Mouse (Mus musculus) forebrain, postnatal 0 days (tissue): ENCODE results near the gene Rbm38. TPM values are rescaled to one million over a fixed set of nuclear protein-coding genes. Genes with fewer than 3 reads are reported as not detected.

Experiments used
- ATAC-seq: fragments of 200-750 bp; cut with Nextera tagmentation; 2 replicates; pipeline ENCODE4 v1.8.0; 2017; ENCODE audit warnings: mild to moderate bottlenecking, moderate library complexity
- DNase-seq: peaks from one replicate; pipeline ENCODE4 v3.0.0-alpha.2; 2015
- H3K27ac ChIP-seq: fragments of 300-500 bp; sonication (generic); 2 replicates; pipeline ENCODE4 v1.5.1; 2014; ENCODE audit warnings: low read depth, mild to moderate bottlenecking, antibody characterized with exemption, low read length, moderate library complexity, mixed read lengths
- H3K27me3 ChIP-seq: fragments of 300-500 bp; sonication (generic); 2 replicates; pipeline ENCODE4 v1.6.1; 2014; ENCODE audit warnings: mild to moderate bottlenecking, low read length, mixed read lengths; ENCODE audit not compliant: insufficient read depth
- H3K36me3 ChIP-seq: fragments of 300-500 bp; sonication (generic); 2 replicates; pipeline ENCODE4 v1.6.1; 2014; ENCODE audit warnings: mild to moderate bottlenecking, moderate library complexity; ENCODE audit not compliant: insufficient read depth
- H3K4me1 ChIP-seq: fragments of 300-500 bp; sonication (generic); 2 replicates; pipeline ENCODE4 v1.6.1; 2014; ENCODE audit warnings: antibody characterized with exemption; ENCODE audit not compliant: insufficient read depth
- H3K4me2 ChIP-seq: fragments of 300-500 bp; sonication (generic); 2 replicates; pipeline ENCODE4 v1.6.1; 2014; ENCODE audit warnings: low read depth, mild to moderate bottlenecking, moderate library complexity
- H3K4me3 ChIP-seq: fragments of 300-500 bp; sonication (generic); 2 replicates; pipeline ENCODE4 v1.5.1; 2014; ENCODE audit warnings: low read depth, low read length, mixed read lengths
- H3K9ac ChIP-seq: fragments of 300-500 bp; sonication (generic); 2 replicates; pipeline ENCODE4 v1.6.1; 2014; ENCODE audit warnings: mild to moderate bottlenecking
- H3K9me3 ChIP-seq: fragments of 300-500 bp; sonication (generic); 2 replicates; pipeline ENCODE4 v1.6.1; 2016; ENCODE audit warnings: low read length
- CTCF ChIP-seq: sonication (generic); IDR thresholded peaks from 2 replicates; pipeline ENCODE4 v1.5.1; 2016; ENCODE audit warnings: antibody characterized with exemption, control low read depth, low read depth
- WGBS: fragments of 180-500 bp; shearing (Covaris S2); extraction: QIAGEN DNeasy Blood & Tissue Kit; methylation state at CpG from one replicate; pipeline ENCODE4 v1.1.7; 2014; 5-methylcytosine and 5-hydroxymethylcytosine counted together
- polyA plus RNA-seq: library from polyadenylated mRNA; unstranded; fragments of >200 nt; fragmentation: Nextera tagmentation; extraction: Ambion mirVana; gene quantifications from 2 replicates; pipeline ENCODE4 v1.2.1, GENCODE M21; 2015
- total RNA-seq: library from RNA; depleted of rRNA; stranded (reverse); fragments of >200 nt; gene quantifications from 2 replicates; pipeline ENCODE4 v1.2.3, GENCODE M21; 2014; rRNA removed

Gene Rbm38
- total RNA-seq (5.9 and 6.6 TPM in 2 replicates), polyA plus RNA-seq (11.0 and 14.5 TPM in 2 replicates)

DNA sequence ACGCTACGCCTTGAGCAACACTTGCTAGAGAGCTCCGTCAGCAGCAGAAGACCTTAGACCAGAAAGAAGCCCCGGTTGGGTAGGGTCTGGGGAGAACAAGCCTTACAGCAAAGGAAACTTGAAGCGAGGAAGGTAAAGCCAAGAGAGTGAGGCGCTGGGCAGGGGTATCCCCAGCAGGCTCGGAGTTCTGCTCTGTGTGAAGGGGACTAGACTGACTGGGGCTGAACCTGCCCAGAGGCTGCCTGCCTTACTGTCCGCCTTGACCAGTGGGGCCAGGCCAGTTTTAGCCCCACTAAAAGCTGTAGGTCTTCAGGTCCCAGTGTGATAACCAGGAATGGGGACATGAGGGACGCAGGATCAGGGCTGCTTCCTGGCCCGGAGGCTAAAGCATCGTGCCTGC, at the start of gene Rbm38:
Gene Rbm38 (plus strand): TSS at position 69 of the 400 bp plus-strand sequence.
- Histone ChIP-seq H3K4me3 (peak within 1 kb of the TSS; percentile 43), H3K4me1 (peaks cover 8% of the 10 kb centered on the region), H3K4me2 (peak within 1 kb of the TSS; percentile 84), H3K9me3 (no peaks in the 10 kb centered on the region), H3K27ac (no peak within 1 kb of the TSS), H3K9ac (peak within 1 kb of the TSS; percentile 33), H3K27me3 (no peaks in the 10 kb centered on the region), H3K36me3 (peaks cover 12% of the 10 kb centered on the region)
- 29% methylated on average over 11 of the region's 11 CpGs for WGBS
- DNase-seq: no peak
- no peak for ATAC-seq
- no peak for TF ChIP-seq CTCF

DNA sequence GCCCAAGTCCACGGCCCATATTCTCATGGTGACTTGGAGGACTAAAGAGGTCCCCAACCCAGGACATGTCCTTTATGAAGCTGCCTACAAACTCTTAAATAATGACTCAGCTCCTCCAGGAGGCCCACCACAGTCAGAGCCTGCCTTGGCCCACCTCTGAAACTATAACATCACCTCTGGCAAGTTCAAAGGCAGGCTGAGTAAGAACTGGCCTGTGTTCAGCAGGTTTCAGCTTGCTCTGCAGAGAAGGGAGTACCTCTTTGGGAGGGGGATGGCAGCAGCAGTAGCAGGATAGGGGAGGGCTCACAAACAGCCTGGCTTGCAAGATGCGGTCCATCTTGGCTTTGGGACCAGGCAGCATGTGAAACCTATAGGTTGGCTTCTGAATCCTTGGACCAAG, 48.4 kb upstream of the Rbm38 start:
- no peak for TF ChIP-seq CTCF
- no peaks in the 10 kb centered on the region for H3K27me3 ChIP-seq

DNA sequence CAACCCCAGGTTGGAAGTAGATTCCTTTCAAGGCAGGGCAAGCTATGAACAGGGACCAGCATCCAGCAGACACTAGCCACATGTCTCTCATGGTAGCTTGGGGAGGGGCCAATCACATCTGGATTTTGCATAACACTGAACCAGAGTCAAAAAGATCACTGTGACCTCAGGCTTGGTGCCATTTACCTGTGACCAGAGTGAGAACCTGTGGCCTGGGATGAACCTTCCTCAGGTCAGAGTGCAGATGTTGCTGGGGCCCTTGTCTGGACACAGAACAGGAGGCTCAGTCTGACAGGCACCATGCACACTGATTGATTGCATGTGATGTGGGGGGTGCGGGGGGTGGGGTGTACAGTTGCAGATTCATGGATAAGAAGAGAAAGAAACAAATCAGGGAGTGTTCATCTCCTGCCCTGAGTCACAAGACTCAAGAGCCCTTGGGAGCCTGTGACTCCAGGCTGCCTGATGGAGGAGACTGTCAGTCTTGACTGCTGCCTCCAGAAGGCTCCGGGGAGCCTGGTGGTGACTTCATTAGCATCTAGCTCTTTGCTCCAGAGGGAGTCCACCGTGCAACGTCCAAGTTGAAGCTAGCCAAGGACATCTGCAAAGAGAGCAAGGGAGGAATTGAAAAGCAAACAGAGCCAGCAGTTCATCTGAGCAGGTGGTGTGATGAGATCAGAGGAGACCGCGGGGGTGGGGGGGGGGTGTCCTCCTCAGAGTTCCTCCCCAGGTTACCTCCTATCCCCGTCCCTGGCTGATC, 46.3 kb upstream of the Rbm38 start:
- TF ChIP-seq CTCF: no peak
- no peak for DNase-seq
- H3K4me1 ChIP-seq: peaks cover 9% of the 10 kb centered on the region; the same call in 1 of the 2 replicates
- WGBS: 35% methylated on average over 7 of the region's 7 CpGs
- no peak overlapping the region for H3K9ac ChIP-seq
- ATAC-seq: no peak
- H3K4me3 ChIP-seq: no peak overlapping the region
- no peaks in the 10 kb centered on the region for H3K36me3 ChIP-seq
- no peak overlapping the region for H3K27ac ChIP-seq
- no peaks in the 10 kb centered on the region for H3K9me3 ChIP-seq
- no peaks in the 10 kb centered on the region; the same call in 1 of the 2 replicates for H3K27me3 ChIP-seq
- no peak overlapping the region for H3K4me2 ChIP-seq

More for the DNA sequence above, 48.4 kb upstream of the Rbm38 start:
- H3K9ac ChIP-seq: no peak overlapping the region
- H3K9me3 ChIP-seq: no peaks in the 10 kb centered on the region
- no peak for ATAC-seq
- H3K4me3 ChIP-seq: no peak overlapping the region
- WGBS: 91% methylated on average over 2 of the region's 2 CpGs
- H3K27ac ChIP-seq: no peak overlapping the region
- peaks cover 1% of the 10 kb centered on the region; the same call in 1 of the 2 replicates for H3K4me1 ChIP-seq
- H3K36me3 ChIP-seq: no peaks in the 10 kb centered on the region
- no peak overlapping the region for H3K4me2 ChIP-seq
- no peak for DNase-seq

DNA sequence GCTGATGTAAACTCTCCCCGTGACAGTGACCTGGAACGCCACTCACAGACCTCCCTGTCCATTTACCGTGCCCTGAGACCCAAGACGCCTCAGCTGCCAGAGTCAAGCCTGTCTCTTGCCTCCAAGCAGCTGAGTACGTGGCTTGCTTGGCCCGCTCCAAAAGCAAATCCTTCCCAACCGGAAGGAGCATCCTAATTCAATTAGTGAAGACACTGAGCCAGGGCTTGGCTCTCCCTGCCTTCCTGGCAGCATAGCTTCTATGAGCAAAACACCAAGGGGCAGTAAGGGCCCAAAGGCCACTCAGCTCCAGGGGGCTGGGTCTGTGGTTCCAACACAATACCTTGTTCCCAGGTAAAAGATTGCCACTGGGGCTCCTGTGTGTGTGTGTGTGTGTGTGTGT, 45.6 kb upstream of the Rbm38 start:
- DNase-seq (no peak), ATAC-seq (no peak; the same call in 1 of the 2 replicates)
- 41% methylated on average over 7 of the region's 7 CpGs for WGBS
- Histone ChIP-seq H3K4me3 (no peak overlapping the region), H3K9ac (no peak overlapping the region), H3K27ac (no peak overlapping the region), H3K9me3 (no peaks in the 10 kb centered on the region), H3K4me1 (peaks cover 9% of the 10 kb centered on the region; the same call in 1 of the 2 replicates), H3K4me2 (no peak overlapping the region), H3K27me3 (no peaks in the 10 kb centered on the region; the same call in 1 of the 2 replicates), H3K36me3 (no peaks in the 10 kb centered on the region)
- TF ChIP-seq CTCF: no peak

DNA sequence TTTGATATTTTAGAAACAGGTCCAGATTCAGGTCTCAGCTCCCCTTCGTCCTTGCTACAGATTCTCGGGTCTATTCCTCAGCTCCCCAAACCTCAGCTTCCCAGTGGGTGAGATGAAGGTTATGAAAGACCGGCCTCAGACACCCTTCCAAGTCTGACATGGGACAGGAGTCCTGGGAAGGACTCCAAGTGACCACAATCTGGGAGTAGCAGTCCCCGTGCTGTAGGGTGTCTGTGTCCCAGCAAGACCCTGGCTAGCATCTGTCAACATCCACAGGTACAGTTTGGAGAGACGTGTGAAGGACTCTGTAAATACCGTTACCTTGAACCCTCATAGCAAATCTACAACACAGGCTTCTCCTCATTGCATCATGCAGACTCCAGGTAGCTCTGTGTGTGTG, 45.1 kb upstream of the Rbm38 start:
- DNase-seq: no peak
- Histone ChIP-seq H3K9ac (no peak overlapping the region), H3K4me2 (no peak overlapping the region), H3K27me3 (no peaks in the 10 kb centered on the region; the same call in 1 of the 2 replicates), H3K27ac (no peak overlapping the region), H3K9me3 (no peaks in the 10 kb centered on the region), H3K4me3 (no peak overlapping the region), H3K36me3 (no peaks in the 10 kb centered on the region), H3K4me1 (peaks cover 9% of the 10 kb centered on the region; the same call in 1 of the 2 replicates)
- 85% methylated on average over 6 of the region's 6 CpGs for WGBS
- TF ChIP-seq CTCF: no peak
- ATAC-seq: no peak

DNA sequence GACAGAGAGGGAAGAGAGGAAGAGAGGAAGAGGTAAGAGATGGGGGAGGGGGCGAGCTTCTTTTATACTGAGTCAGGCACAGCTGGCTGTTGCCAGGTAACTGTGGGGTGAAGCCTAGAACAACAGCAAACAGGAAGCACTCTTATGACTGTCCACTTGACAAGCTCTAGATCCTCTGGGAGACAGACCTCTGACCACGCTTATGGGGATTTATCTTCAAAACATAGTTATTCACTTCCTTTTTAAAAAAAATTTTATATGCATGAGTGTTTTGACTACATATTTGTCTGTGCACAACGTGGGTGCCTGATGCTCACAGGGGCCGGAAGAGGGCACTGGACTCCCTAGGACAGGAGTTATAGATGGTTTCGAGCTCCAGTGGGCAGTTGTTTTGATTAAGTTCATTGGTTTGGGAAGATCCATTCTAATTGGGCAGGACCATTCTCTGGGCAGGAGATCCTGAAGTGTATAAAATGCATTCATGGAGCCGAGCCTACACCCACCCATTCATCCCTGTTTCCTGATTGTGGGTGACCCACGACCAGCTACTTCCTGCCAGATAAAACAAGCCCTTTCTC, 43.5 kb upstream of the Rbm38 start:
- H3K9ac ChIP-seq: no peak overlapping the region
- 24% methylated on average over 7 of the region's 7 CpGs for WGBS
- H3K4me3 ChIP-seq: no peak overlapping the region
- no peaks in the 10 kb centered on the region for H3K9me3 ChIP-seq
- no peak for DNase-seq
- H3K27ac ChIP-seq: no peak overlapping the region
- H3K4me1 ChIP-seq: peaks cover 9% of the 10 kb centered on the region; the same call in 1 of the 2 replicates
- 0 out of 2 replicates have a peak, but pooled peaks have one; percentile 24 for ATAC-seq
- no peaks in the 10 kb centered on the region for H3K36me3 ChIP-seq
- H3K27me3 ChIP-seq: no peaks in the 10 kb centered on the region; the same call in 1 of the 2 replicates
- no peak overlapping the region for H3K4me2 ChIP-seq
- TF ChIP-seq CTCF: no peak
